Mouse (Mus musculus) frontal cortex, postnatal 14 days (tissue): ENCODE results near the gene Plcb3.

Source experiments
- DNase-seq, 2 experiments: peaks; one replicate each; pipeline ENCODE4 v3.0.0; 2022; ENCODE audit warnings: low spot score in 2 of 2

Gene Plcb3

DNA sequence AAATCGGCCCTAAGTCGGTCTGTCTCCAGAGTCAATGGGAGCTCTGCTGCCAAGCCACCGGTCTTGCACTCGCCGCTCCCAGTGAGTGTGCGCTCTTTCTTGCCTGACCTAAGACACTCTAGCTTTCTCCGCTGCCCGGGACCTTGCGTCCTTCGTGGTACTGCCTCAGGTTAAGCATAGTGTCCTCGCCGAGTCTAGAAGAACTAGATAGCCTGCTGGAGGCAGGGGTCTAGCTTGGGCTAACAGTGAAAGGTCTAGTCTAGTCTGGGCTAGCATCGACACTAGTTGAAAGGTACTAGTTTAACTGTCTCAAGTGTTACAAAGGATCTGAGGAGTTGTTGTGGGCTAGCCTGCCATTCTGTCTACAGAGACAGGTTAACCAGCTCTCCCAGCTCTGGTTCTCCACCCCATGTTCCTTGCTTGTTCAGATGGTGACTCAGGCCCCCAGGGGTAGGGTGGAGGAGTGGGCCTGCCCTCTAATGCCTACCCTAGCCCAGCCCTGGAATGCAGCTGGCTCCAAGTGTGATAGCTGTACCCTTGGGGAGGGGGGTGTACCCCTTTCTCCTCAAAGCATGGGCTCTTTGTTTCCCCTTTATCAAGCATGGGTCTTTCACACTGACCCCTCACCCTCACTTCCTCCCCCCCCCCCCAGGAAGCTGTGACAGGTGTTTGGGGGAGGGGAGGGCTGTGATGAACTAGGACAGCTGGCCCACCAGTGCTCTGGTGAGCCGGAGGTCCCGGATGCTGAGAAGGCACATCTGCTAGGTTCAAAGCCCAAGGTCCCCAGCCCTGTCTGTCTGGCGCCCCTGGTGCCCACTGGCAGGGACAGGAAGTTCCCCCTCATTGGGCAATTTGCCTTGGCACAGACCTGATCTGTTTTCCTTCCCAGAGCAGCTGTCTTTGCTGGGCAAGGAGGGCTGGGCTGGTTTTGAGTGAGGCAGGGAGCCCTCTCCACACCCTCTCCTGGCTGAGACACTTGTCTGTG lies at the start of gene Plcb3:
Gene Plcb3 (minus strand): TSS at position 934 of the 985 bp plus-strand sequence.
- peak; percentile 65 to 81 for DNase-seq

DNA sequence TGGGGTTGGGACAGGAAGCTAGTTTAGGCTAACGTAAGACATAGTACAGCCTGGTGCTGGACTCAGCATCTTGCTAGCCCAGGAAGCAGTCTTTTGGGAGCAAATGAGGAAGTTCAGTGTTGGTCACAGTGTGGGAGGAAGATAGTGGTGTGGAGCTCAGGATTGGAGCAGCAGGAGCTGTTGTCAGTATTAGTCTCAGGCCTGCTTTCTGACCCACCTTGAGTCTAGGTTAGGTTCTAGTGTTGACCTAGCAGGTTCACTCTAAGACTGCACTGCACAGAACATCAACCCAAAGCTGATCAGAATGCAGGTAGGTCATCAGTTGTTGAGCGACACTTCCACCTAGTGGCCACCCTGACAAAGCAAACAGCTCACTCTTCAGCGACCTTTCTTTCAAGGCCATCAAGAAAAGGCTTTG lies 44.0 kb upstream of the Plcb3 start:
- no peak for DNase-seq

DNA sequence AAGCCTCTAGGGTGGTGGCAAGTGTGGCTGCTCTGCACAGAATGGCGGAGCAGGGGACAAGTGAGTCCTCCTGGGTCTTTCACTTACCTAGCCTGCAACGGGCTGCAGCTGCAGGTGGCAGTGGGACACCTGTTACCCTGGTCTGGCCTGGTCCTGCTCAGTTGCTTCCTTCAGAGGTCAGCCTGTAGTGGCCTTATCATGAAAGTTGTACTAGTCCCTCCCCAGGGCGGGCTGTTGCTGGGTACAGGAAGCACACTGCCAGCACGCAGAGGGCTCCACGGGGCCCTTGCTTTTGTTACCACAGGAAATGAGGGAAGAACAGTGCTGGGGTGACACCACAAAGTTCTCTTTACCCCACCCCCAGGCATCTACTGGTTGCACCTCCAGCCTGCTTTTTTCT lies 42.9 kb upstream of the Plcb3 start, which contains the start of gene Fermt3:
Gene Fermt3 (minus strand): TSS at position 279 of the 400 bp plus-strand sequence.
- DNase-seq, result no peak

DNA sequence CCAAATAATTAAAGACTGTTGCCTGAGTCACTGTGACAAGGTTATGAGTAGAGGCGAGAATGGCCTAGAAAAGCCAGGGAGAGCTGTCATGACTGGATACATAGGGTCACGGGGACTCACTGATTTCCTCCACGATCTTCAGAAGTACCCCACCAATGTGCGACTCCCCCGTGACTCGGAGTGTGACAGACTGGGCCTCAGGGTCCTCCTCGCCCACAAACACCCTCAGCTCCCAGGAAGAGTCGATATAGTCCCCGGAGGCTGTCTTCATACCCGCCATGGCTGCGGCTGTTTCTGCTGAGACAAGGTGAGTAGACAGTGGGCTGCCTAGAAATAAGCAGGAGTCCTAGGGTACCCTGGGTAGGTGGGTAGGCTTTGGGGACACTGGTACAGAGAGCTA lies 42.3 kb upstream of the Plcb3 start:
- DNase-seq, result no peak

DNA sequence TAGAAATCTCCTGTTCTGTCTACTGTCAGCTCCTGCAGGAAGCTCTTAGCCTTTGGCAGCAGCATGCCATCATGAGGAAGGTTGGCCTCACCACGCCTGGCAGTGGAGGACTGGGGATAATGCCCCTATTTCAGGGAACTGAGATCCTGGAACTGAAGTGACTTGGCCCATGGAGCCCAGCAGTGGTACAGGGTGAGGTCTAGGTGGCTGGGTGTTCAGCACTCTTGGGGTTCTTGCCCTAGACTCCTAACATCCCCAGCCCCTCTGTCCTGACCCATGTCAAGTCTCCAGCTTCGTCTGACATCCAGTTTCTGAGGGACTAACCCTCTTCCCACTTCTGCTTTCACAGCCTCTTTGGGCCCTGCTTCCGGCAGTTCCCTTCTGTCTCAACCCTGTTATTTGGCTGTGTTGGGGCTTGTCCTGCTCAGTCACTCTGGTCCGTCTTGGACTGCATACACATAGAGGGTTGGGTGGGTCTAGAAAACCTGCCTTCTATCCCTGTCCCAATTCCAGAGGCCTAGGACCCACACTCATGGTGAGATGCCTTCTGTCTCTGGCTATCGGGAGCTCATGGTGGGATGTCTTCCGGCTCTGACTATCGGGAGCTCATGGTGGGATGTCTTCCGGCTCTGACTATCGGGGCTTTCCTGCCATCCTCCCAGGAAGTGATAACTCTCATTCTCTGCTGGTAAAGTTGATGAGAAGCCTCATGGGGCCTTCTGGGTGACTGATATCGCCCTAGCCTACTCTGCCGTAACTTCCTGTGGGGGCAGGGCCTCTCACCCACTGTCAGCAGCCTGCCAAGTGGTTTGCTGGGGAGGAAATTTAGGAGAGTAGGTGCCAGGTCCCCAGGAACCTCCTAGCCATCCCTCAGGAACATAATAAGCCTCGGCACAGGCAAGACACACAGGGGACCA lies 41.5 kb upstream of the Plcb3 start:
- no peak for DNase-seq

DNA sequence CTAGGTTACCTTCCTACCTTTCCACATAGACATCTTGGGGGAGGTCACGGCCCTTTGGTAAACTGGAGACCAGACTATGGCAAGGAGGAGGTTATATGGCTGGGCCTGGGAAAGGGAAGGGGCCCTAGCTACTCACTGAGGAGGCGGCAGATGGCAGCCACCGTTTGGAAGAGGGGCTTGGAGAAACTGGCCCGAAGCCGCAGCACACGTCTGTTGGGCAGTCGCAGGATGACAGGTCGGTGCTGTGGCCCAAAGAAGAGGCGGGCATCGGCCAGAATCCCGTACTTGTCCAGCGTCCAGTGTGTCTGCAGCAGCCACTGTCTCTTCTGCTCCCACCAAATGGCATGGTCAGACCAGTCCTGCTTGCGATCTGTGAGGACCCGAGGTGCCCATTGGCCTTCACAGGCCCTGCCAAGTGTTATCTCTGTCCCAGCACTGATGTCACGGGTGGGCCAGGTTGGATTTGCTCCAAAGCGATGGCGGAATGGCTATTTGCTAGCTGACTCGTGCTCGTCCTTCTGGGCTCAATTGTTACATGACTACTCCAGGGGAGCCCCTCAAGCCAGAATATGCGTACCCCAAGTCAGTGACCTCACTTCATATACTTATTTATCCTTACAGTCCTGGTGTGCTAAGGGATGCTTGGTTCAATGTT lies 38.3 kb upstream of the Plcb3 start:
- DNase-seq, result no peak

DNA sequence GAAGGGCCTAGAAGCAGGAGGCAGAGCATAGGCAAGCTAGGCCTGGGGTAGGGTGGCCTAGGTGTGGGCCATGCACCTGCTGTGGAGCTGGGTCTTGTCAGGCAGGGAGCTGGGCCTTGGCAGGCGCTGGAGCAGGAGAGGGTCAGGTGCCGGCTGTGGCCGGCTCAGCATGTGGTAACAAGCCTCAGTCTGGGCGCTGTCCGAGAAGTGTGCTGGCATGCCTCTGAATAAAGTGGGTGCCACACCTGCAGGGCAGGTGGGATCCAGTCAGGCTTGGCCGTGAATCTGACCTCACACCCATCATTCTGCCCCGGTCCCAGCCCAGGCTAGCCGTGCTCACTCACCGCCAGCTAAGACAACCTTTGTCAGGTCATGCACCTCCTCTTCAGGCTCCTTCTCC lies 37.7 kb upstream of the Plcb3 start:
- no peak for DNase-seq

DNA sequence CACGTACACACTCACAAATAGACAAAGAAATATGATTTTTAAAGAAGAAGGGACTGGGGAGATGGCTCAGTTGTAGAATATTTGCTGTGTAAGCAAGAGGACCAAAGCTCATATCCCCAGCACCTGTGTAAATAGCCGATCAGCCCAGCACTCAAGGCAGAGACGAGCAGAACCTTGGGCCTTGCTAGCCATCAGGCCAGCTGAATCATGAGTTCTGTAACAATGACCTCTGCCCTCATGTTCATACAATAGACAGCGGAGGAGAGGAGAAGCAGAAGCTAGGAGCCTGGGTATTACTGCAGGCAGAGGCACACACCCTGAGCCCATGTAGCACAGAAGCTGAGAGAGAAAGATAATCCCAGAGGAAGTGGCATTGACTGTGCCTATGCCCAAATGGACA lies 36.2 kb upstream of the Plcb3 start:
- no peak for DNase-seq

DNA sequence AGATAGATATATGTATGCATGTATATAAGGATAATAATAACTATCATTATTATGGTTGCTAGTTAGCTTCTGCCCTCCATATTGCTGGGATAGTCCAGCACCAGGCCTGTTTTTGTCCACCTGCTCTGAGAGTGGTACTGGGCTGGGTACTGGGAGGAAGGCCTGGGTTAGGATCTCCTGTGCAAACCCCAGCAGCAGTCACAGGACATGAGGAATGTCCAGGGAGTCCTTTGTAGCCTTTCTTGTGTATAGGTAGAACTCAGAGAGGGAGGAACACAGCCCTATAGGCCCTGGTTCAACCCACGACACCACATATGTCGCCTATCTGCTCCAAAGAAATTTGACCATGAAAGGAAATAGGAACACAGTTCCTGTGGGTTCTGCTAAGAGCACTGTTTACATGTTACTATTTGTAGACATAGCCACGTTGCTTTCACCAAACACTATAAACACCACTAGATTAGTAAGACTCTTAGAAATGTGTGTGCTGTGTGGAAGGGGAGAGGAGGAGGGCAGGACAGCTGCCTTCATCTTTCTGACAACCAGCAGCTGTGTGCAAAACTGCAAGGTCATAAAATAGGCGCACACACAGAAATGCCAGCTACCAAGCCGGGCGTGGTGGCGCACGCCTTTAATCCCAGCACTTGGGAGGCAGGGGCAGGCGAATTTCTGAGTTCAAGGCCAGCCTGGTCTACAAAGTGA lies 30.8 kb upstream of the Plcb3 start:
- DNase-seq, result no peak

DNA sequence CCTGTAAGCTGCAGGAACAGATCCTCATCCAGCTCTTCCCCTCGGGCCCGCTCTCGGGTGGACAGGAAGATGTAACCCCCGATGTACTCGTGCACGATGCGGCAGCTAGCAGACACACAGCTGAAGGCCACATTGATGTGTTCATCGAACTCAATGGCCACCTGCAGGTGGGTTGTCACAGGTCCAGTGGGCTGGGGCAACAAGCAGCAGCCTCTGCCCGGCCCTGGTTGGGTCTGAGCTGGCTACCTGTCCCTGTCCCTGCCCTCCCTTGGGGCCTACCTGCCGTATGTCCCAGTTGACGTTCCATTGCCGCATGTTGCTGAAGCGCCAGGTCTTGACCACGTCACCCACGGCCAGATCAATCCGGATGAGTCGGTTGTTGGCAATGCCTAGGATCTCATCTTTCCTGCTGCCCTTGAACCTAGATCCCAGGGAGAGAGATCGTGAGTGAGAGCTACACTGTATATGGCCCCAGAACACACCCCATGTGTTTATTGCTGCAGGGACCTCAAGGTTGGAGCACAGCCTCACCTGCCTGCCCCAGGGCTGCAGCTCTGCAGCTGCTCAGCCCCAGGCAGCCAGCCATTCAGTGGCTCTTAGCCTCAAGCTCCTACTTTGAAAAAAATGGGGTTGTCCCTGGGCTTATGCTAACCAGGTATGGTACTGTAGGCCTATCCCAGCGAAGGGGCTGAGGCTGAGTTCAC lies 23.2 kb upstream of the Plcb3 start:
- DNase-seq, result no peak

DNA sequence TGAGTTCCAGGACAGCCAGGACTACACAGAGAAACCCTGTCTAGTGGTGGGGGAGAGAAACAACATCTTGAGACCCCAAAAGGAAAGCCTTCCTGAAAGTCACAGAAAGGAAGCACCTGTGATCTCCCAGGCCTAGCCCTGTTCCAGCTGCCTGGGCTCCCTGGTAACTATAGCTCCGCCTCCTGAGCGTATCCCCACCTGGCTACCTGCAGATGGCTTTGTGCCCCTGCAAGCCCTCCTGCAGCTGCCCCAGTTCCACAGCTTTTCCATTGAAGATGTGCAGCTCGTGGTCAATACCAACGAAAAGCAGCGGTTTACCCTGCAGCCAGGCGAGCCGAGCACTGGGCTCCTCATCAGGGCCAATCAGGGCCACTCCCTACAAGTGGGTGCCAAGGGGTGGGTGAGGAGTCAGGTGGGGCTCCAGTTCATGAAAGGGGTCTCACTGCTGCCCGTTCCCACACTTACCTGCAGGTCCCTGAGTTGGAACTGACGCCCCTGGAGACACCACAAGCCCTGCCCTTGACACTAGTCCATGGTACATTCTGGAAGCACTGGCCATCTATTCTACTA lies 21.5 kb upstream of the Plcb3 start:
- DNase-seq, result no peak

DNA sequence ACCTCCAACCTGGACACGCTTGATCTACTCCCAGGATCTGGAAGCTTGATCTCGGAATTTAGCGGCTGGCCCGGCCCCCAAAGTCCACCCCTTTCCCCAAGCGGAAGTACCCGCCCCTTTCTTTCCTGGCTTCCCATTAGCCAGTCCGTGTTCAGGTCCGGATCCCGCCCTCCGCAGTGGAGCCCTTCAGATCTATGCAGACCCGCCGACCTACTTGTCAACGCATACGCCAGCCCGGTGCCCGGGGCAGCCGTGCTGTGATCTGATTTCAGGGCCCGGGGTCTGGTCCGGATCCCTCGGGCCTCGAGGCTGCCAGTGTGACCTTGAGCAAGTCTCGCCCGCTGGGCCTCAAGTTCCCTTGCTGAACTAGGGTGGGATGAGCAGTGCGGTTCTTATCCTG lies 19.7 kb upstream of the Plcb3 start, which contains the start of the genes Nudt22 and Trpt1:
Gene Nudt22 (minus strand): TSS at position 112 of the 400 bp plus-strand sequence.
Gene Trpt1 (plus strand): TSS at position 126 of the 400 bp plus-strand sequence.
- DNase-seq, result peak; percentile 70 to 76

DNA sequence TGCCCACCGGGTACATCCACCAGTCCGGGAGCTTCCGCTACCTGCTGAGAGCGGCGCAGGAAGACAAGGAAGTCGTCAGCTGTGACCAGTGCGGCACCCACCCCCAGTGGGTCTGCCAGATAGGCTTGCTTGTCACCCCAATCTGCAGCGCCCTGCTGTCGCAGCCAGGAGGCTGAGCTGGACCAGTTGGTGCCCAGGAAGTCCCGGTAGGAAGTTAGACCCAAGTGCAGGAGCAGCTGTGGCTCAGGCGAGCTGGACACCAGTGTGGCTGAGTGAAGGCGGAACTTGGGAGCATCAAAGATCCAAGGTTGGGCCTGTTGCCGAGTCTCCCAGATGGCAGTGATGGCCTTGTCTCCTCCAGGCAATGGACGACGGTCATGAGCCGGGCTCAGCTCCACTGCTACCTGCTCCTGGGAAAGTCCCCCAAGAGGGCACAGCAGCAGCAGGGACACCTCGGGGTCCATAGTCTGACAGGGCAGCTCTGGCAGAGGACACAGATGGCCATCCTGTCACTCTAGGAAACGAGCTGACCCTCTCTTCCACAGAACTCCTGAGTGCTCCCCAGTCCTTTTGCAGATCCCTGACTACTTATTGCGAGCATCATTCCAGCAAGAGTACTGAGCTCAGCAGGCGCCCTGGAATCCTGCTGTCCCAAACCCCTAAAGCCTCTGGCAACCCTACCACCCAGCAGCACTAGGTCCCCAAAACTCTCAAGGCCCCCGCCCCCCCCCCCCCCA lies 19.2 kb upstream of the Plcb3 start:
- DNase-seq, result no peak

DNA sequence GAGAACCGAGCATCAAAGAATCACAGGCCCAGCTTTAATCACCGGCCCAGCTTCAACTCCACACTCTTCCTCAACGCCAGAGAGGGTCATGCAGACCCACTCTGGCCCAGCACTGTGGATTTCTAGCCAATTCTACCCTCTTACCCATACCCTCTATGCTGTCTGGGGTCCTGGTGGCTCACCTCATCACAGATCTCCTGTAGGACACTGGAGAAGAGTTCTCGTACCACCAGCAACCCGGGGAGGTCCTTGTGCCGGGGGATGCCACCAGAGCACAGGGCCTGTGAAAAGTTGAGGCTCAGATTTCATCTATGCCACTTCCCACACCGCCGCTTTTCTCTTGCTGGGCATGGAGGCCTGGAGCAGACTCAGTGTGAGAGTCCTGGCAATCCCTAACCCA lies 18.2 kb upstream of the Plcb3 start:
- DNase-seq, result no peak

DNA sequence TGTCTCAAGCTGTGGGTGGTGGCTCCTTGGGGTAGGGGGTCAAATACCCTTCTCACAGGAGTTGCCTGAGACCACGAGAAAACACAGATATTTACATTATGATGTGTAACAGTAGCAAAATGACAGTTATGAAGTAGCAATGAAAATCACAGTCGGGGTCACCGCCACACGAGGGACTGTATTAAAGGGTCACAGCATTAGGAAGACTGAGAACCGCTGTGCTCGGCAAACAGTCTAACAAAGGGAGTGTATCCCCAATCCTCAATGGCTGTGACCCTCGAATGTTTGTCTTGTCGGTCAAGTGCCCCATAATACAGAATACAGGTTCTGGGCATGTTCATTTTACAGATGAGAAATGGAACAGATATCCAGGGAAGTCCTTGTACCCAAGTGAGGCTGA lies 17.7 kb upstream of the Plcb3 start:
- no peak for DNase-seq

DNA sequence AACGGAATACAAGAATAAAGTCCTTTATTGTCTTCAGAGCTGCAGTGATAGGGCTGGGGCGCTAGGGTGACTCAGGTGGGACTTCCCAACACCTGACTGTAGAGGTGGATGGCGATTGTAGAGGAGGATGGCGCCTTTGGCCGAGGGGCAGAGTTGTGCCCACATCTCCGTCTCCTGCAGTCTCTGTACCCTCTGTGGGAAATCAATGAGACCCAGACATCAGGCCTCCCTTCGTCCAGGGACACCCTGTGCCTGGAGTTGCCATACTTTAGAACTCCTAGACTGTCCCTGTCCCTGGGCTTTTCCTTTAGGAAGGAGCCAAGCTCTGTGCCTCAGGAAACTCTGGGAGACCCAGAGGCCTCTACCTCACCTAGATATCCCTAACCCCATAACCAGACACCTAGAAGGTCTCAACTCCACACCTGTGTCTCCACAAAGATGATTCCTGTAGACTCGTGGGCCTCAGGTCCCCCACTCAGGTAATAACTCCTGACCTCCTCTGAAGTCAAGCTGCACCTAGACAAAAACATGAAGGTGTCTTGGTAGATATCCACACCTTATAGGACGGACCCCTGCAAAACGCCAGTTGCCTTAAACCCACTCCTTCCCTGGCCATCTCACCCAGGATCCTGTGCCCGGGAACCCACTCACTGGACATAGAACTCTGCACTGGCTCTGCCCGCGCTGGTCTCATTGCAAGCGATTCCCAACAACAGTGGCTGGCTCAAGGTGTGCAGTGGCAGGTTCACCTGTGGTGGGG lies 16.9 kb upstream of the Plcb3 start:
- no peak for DNase-seq

DNA sequence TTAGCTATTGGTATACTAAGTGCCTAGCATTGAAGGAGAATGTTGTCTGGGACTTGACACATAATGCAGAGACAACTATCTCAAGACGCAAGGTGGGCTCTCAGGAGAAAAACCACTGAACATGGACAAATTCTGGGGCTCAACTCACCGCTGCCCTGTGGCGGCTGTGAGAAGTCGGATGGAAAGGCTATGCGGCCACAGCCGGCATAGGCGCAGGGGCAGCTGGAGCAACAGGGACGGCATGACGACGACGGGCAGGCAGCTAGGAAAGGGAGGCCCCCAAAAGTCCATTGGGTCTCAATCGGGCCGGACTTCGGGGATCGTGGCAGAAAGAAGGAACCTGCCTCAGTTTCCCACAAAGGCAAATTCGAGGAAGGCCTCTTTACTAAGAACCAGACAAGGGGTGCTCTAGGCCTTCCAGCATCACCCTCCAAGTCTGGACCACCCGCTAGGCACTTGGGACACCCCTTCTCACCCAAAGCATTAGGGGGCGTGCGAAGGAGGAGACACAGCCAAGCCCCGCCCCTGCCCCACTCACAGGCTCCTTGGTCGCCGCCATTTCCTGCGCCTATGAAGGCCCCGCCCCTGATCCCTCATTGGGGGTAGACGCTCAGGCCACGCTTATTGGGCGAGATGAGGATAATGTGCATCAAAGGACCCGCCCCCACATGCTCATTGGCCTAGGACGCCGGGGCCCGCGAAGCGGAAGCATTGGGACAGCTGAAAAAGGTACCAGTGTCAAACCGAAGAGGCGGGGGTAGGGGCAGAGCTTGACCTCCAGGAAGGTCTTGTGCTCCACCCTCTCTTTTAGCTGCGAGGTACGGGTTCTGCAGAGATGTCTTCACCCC lies 16.0 kb upstream of the Plcb3 start, which contains the start of gene Dnajc4:
Gene Dnajc4 (minus strand): TSS at position 562 of the 848 bp plus-strand sequence.
- DNase-seq, result peak; percentile 93 to 94
